Mouse (Mus musculus): ENCODE results near the gene Dzip3. TPM values are rescaled to one million over a fixed set of nuclear protein-coding genes. Genes with fewer than 3 reads are reported as not detected.

Dzip3 gene
- total and polyA plus RNA-seq, 3 experiments: 1.6 to 8.3 (median 7.6) TPM

- Histone ChIP-seq H3K27ac (no peak overlapping the region), H3K79me2 (replicated peaks; ENCODE audit: control insufficient read depth, insufficient read depth, low read length) (no peaks in the 10 kb centered on the region), H3K4me1 (ENCODE audit: control insufficient read depth, insufficient read depth, low read length) (no peaks in the 10 kb centered on the region), H3K4me3 (no peak overlapping the region), H3K36me3 (ENCODE audit: control insufficient read depth, insufficient read depth, low read length) (no peaks in the 10 kb centered on the region), H3K9ac (ENCODE audit: low read depth, low read length) (no peak overlapping the region), H3K27me3 (ENCODE audit: control insufficient read depth, insufficient read depth, low read length) (no peaks in the 10 kb centered on the region)
- no peak for DNase-seq
- TF ChIP-seq CTCF (IDR thresholded peaks at IDR 0.05) (no peak), POLR2A (IDR thresholded peaks at IDR 0.05; ENCODE audit: insufficient read depth, low read depth, low read length) (no peak), EP300 (IDR thresholded peaks at IDR 0.05; ENCODE audit: insufficient read depth, low read depth, low read length) (no peak)
- intact Hi-C loops (cut with DNase I): no loop called here
- WGBS: 88% methylated on average over 1 of the region's 1 CpGs
Observed at GRCm38 (mm10) chr16:48911184-48911583, 82.8 kb downstream of the Dzip3 start.

- TF ChIP-seq EP300 (IDR thresholded peaks at IDR 0.05; ENCODE audit: insufficient read depth, low read depth, low read length) (no peak), POLR2A (IDR thresholded peaks at IDR 0.05; ENCODE audit: insufficient read depth, low read depth, low read length) (no peak), CTCF (IDR thresholded peaks at IDR 0.05) (no peak)
- H3K36me3 ChIP-seq (ENCODE audit: control insufficient read depth, insufficient read depth, low read length): no peaks in the 10 kb centered on the region
- intact Hi-C loops (cut with DNase I): no loop called here
- no peak overlapping the region for H3K9ac ChIP-seq (ENCODE audit: low read depth, low read length)
- H3K27ac ChIP-seq: no peak overlapping the region
- no peaks in the 10 kb centered on the region for H3K27me3 ChIP-seq (ENCODE audit: control insufficient read depth, insufficient read depth, low read length)
- DNase-seq: no peak
- H3K4me3 ChIP-seq: no peak overlapping the region
- H3K4me1 ChIP-seq (ENCODE audit: control insufficient read depth, insufficient read depth, low read length): no peaks in the 10 kb centered on the region
- no peaks in the 10 kb centered on the region for H3K79me2 ChIP-seq (replicated peaks; ENCODE audit: control insufficient read depth, insufficient read depth, low read length)
- WGBS: 49% methylated on average over 1 of the region's 1 CpGs
Observed at GRCm38 (mm10) chr16:48899868-48900267, 94.1 kb downstream of the Dzip3 start.

- WGBS: 13% methylated on average over 2 of the region's 2 CpGs
- intact Hi-C loops (cut with DNase I): no loop called here
- Histone ChIP-seq H3K27me3 (ENCODE audit: control insufficient read depth, insufficient read depth, low read length) (no peaks in the 10 kb centered on the region), H3K4me3 (no peak overlapping the region), H3K27ac (no peak overlapping the region), H3K79me2 (replicated peaks; ENCODE audit: control insufficient read depth, insufficient read depth, low read length) (no peaks in the 10 kb centered on the region), H3K9ac (ENCODE audit: low read depth, low read length) (no peak overlapping the region), H3K4me1 (ENCODE audit: control insufficient read depth, insufficient read depth, low read length) (no peaks in the 10 kb centered on the region), H3K36me3 (ENCODE audit: control insufficient read depth, insufficient read depth, low read length) (no peaks in the 10 kb centered on the region)
- no peak for TF ChIP-seq EP300 (IDR thresholded peaks at IDR 0.05; ENCODE audit: insufficient read depth, low read depth, low read length)
- no peak for TF ChIP-seq POLR2A (IDR thresholded peaks at IDR 0.05; ENCODE audit: insufficient read depth, low read depth, low read length)
- no peak for TF ChIP-seq CTCF (IDR thresholded peaks at IDR 0.05)
- DNase-seq: no peak
Observed at GRCm38 (mm10) chr16:48890733-48891132, 103.2 kb downstream of the Dzip3 start.

Other genes starting within 250 kb of the Dzip3 start
- gene Trat1, start 222.1 kb downstream of the Dzip3 start, total RNA-seq (2021): under 1 TPM in 1 of 2 experiments, not detected in 1; 0.25 TPM
- gene Trat1, start 222.1 kb downstream of the Dzip3 start, polyA plus RNA-seq (2012; rRNA removed): 0.04 and 0.12 TPM in 2 replicates
- gene Retnlb, start 177.3 kb downstream of the Dzip3 start, total RNA-seq (2021): not detected
- gene Retnlb, start 177.3 kb downstream of the Dzip3 start, polyA plus RNA-seq (2012; rRNA removed): not detected in 2 replicates
- gene Retnla, start 151.6 kb downstream of the Dzip3 start, total RNA-seq (2021): 1 to 10 TPM; 2.1 to 3.0 TPM
- gene Retnla, start 151.6 kb downstream of the Dzip3 start, polyA plus RNA-seq (2012; rRNA removed): 52.0 and 56.1 TPM in 2 replicates
- gene Retnlg, start 121.5 kb downstream of the Dzip3 start, total RNA-seq (2021): 1 to 10 TPM in 1 of 2 experiments, under 1 TPM in 1; 0.55 to 2.4 TPM
- 2.3 and 5.5 TPM in 2 replicates for gene Retnlg, start 121.5 kb downstream of the Dzip3 start, polyA plus RNA-seq (2012; rRNA removed)
- 1 to 10 TPM in 1 of 2 experiments, under 1 TPM in 1; 0.82 to 1.0 TPM for gene Cip2a, start within 50 bp of the Dzip3 start, total RNA-seq (2021)
- gene Cip2a, start within 50 bp of the Dzip3 start, polyA plus RNA-seq (2012; rRNA removed): 0.41 and 0.64 TPM in 2 replicates
- gene Myh15, start 63.3 kb upstream of the Dzip3 start, total RNA-seq (2021): not detected
- not detected in 2 replicates for gene Myh15, start 63.3 kb upstream of the Dzip3 start, polyA plus RNA-seq (2012; rRNA removed)

All from heart, adult 2 months (tissue).